Mouse (Mus musculus): Measurements from ENCODE around the gene Slc12a4. TPM values are rescaled to one million over a fixed set of nuclear protein-coding genes. Genes with fewer than 3 reads are reported as not detected.

The Slc12a4 gene
- polyA plus RNA-seq, 1 experiment = 23.6 TPM

DNA sequence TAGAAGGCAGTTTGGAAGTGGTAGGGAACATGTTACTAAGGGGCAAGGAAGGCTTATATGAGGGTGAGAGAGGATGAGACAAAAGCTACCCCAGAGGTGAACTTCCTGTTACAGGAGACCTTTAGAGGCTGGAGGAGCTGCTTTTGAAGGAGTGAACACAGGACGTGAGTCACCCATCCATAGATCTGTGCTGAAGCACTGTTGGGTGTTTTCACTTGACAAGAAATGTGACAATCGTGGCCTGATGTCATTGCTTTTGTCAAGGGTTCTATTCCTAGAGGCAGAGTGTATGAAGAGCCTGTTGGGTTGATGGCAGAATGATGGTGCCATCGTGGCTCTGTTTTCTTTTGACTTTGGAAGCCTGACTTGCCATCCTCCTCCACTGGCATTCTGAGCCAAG, 46.5 kb downstream of the Slc12a4 start:
- peaks cover 4% of the 10 kb centered on the region; the same call in 1 of the 2 replicates for H3K4me1 ChIP-seq (ENCODE audit: control insufficient read depth, insufficient read depth, low read length)
- no peak overlapping the region for H3K4me3 ChIP-seq (ENCODE audit: insufficient read depth, low read length)
- TF ChIP-seq CTCF (IDR thresholded peaks at IDR 0.05; ENCODE audit: extremely low read depth, insufficient read depth, low read length) (no peak), POLR2A (IDR thresholded peaks at IDR 0.05; ENCODE audit: extremely low read depth, insufficient read depth, low read length) (no peak)
- H3K27ac ChIP-seq (ENCODE audit: insufficient read depth, low read length) = no peak overlapping the region

DNA sequence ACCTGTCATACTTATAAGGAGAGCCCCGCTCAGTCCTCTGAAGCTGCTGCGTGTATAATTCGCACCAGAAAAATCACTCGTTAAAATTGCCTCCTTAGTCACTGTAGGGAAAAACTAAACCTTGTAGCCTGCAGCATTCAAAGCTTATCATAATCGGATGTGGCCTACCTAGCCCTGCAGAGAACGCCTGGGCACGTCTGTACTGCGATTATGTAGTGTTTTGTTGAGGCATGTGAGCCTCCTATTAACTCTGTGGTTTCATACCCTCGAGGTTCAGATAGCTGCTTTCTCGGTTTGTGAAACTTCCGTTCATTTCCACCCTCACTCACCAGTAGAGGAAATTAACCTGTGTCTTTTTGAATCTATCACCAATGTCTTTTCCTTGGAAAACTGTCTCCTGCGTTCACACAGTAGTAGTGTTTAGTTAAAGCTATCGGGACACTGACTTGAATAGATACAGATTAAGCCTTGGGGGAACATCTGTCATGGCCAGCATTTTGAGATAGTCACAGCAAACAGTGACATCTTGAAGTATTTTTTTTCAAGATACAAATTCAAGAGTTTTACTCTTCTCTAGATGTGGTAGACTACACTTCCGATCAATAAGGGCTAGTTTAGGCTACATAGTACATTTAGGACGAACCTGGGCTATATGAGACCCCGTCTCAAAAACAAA, 64.8 kb downstream of the Slc12a4 start:
- TF ChIP-seq CTCF (IDR thresholded peaks at IDR 0.05; ENCODE audit: extremely low read depth, insufficient read depth, low read length) (no peak), POLR2A (IDR thresholded peaks at IDR 0.05; ENCODE audit: extremely low read depth, insufficient read depth, low read length) (no peak)
- Histone ChIP-seq H3K4me1 (ENCODE audit: control insufficient read depth, insufficient read depth, low read length) (no peaks in the 10 kb centered on the region; the same call in 1 of the 2 replicates), H3K27ac (ENCODE audit: insufficient read depth, low read length) (peak overlapping the region; percentile 96; the same call in 1 of the 2 replicates), H3K4me3 (ENCODE audit: insufficient read depth, low read length) (peak overlapping the region; percentile 93)

DNA sequence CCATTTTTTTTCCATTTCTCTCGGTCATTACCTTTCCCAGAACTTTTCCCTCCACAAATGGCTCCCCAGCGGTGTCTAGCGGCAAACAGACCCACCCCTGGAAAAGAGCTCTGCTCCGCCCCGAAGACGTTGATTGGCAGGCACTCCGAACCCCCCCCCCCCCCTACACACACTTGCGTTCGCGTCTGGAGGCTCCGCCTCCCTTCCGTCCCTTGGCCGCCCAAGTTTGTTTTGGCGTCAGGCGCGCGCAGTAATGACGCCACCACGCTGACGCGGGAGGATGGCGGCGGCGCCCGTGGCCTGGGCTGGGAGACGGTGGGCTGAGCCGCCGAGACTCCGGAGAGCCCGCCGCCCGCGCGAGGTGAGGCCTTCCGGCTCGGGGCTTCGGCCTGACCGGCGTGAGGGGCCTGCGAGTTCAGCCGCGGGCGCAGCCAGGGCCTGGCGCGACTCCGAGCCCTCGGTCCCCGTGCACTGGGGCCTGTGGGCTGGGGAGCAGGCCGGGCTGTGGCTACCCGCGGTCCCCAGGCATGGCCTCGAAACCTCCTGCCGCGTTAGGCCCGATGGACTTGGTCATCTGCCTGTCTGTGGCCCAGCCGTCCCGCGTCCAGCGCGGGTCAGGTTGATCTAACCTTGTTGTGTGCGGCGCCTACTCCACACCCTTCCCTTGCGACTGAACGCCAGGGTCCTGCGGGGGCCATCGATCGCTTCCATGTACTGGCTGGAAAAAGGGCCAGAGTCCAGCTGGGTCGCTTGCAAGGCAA, 65.5 kb downstream of the Slc12a4 start, which contains the start of gene Pskh1:
Pskh1 (plus strand) TSS at position 262 of the 761 bp plus-strand sequence.
- H3K4me3 ChIP-seq (ENCODE audit: insufficient read depth, low read length) = peak within 1 kb of the TSS; percentile 93
- H3K27ac ChIP-seq (ENCODE audit: insufficient read depth, low read length) = peak within 1 kb of the TSS; percentile 96
- H3K4me1 ChIP-seq (ENCODE audit: control insufficient read depth, insufficient read depth, low read length) = no peaks in the 10 kb centered on the region; the same call in 1 of the 2 replicates
- TF ChIP-seq POLR2A (IDR thresholded peaks at IDR 0.05; ENCODE audit: extremely low read depth, insufficient read depth, low read length) = peak; percentile 66
- no peak for TF ChIP-seq CTCF (IDR thresholded peaks at IDR 0.05; ENCODE audit: extremely low read depth, insufficient read depth, low read length)

DNA sequence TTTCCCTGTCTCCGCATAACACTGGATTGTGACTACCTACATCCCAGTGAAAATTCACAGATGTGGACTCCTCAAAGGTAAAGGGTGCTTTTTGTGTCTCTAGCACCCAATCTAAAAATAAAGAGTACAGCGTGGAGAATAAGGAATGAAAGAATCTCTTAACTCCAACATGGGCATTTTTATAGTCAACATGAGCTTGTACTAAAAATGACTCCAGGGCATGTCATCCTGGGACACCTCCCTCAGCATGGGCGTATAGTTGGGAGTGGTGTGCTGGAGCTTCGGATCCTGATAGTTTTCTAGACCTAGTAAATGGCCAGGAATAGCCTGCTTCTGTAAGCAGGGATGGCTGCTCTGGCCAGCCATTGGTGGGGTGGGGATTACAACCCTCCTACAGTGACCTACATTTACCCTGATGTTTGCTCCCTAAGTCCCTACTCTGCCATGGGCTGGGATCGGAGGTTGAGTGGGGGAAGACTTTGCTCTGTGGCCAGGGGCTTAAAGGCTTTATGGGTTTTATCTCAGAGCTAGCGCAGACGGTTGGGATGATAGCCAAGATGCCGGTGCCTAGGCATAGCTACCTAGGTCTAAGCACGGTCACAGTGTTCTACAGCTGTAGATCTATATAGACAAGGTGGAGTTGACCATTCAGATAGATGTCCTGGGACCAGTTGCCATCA, 68.0 kb downstream of the Slc12a4 start:
- Histone ChIP-seq H3K27ac (ENCODE audit: insufficient read depth, low read length) (no peak overlapping the region), H3K4me1 (ENCODE audit: control insufficient read depth, insufficient read depth, low read length) (no peaks in the 10 kb centered on the region), H3K4me3 (ENCODE audit: insufficient read depth, low read length) (no peak overlapping the region)
- no peak for TF ChIP-seq CTCF (IDR thresholded peaks at IDR 0.05; ENCODE audit: extremely low read depth, insufficient read depth, low read length)
- TF ChIP-seq POLR2A (IDR thresholded peaks at IDR 0.05; ENCODE audit: extremely low read depth, insufficient read depth, low read length) = no peak

Other genes with a start within 250 kb of the Slc12a4 start
- gene Gfod2, start 207.4 kb downstream of the Slc12a4 start, polyA plus RNA-seq (2012; rRNA removed) = 15.6 and 17.8 TPM in 2 replicates
- 24.6 and 25.7 TPM in 2 replicates for gene Ranbp10, start 138.7 kb downstream of the Slc12a4 start, polyA plus RNA-seq (2012; rRNA removed)
- 0.11 and 0.31 TPM in 2 replicates for gene Tsnaxip1, start 138.4 kb downstream of the Slc12a4 start, polyA plus RNA-seq (2012; rRNA removed)
- gene Cenpt, start 112.8 kb downstream of the Slc12a4 start, polyA plus RNA-seq (2012; rRNA removed) = 33.2 and 33.6 TPM in 2 replicates
- gene Thap11, start 111.0 kb downstream of the Slc12a4 start, polyA plus RNA-seq (2012; rRNA removed) = 48.0 and 49.7 TPM in 2 replicates
- 85.1 and 86.1 TPM in 2 replicates for gene Nutf2, start 105.5 kb downstream of the Slc12a4 start, polyA plus RNA-seq (2012; rRNA removed)
- 71.3 and 74.7 TPM in 2 replicates for gene Edc4, start 85.2 kb downstream of the Slc12a4 start, polyA plus RNA-seq (2012; rRNA removed)
- 7.9 and 8.5 TPM in 2 replicates for gene Nrn1l, start 72.5 kb downstream of the Slc12a4 start, polyA plus RNA-seq (2012; rRNA removed)
- 13.1 and 13.3 TPM in 2 replicates for gene Pskh1, start 65.7 kb downstream of the Slc12a4 start, polyA plus RNA-seq (2012; rRNA removed)
- gene Ctrl, start 32.2 kb downstream of the Slc12a4 start, polyA plus RNA-seq (2012; rRNA removed) = 3.4 and 3.6 TPM in 2 replicates
- gene Psmb10, start 27.7 kb downstream of the Slc12a4 start, polyA plus RNA-seq (2012; rRNA removed) = 137 and 147 TPM in 2 replicates
- 54.4 and 55.7 TPM in 2 replicates for gene Lcat, start 22.7 kb downstream of the Slc12a4 start, polyA plus RNA-seq (2012; rRNA removed)
- not detected in 2 replicates for gene Dpep3, start 13.3 kb upstream of the Slc12a4 start, polyA plus RNA-seq (2012; rRNA removed)
- 25.1 and 27.4 TPM in 2 replicates for gene Dus2, start 25.2 kb upstream of the Slc12a4 start, polyA plus RNA-seq (2012; rRNA removed)
- gene Dpep2nb, start 39.9 kb upstream of the Slc12a4 start, polyA plus RNA-seq (2012; rRNA removed) = 0.08 TPM in 1 of 2 replicates, not detected in the other
- 11.6 and 11.9 TPM in 2 replicates for gene Ddx28, start 45.8 kb upstream of the Slc12a4 start, polyA plus RNA-seq (2012; rRNA removed)
- 7.8 and 8.1 TPM in 2 replicates for gene Nfatc3, start 92.7 kb upstream of the Slc12a4 start, polyA plus RNA-seq (2012; rRNA removed)
- gene Esrp2, start 170.9 kb upstream of the Slc12a4 start, polyA plus RNA-seq (2012; rRNA removed) = 0.06 and 0.13 TPM in 2 replicates
- gene Pla2g15, start 184.3 kb upstream of the Slc12a4 start, polyA plus RNA-seq (2012; rRNA removed) = 19.6 and 19.9 TPM in 2 replicates
- gene Slc7a6, start 202.8 kb upstream of the Slc12a4 start, polyA plus RNA-seq (2012; rRNA removed) = 30.4 and 33.3 TPM in 2 replicates
- 26.3 and 28.0 TPM in 2 replicates for gene Slc7a6os, start 244.8 kb upstream of the Slc12a4 start, polyA plus RNA-seq (2012; rRNA removed)
- 33.9 and 34.4 TPM in 2 replicates for gene Prmt7, start 244.8 kb upstream of the Slc12a4 start, polyA plus RNA-seq (2012; rRNA removed)

Data from cortical plate, adult 2 months (tissue).